Mouse (Mus musculus) CD4-positive, CD25-positive, alpha-beta regulatory T cell, adult 2 months (primary cell): ENCODE results near the gene Zfp593.

ENCODE experiments used
- DNase-seq: peaks from one replicate; pipeline ENCODE4 v3.0.0-alpha.2; 2012; ENCODE audit warnings: low read depth, low spot score

Gene Zfp593

DNA sequence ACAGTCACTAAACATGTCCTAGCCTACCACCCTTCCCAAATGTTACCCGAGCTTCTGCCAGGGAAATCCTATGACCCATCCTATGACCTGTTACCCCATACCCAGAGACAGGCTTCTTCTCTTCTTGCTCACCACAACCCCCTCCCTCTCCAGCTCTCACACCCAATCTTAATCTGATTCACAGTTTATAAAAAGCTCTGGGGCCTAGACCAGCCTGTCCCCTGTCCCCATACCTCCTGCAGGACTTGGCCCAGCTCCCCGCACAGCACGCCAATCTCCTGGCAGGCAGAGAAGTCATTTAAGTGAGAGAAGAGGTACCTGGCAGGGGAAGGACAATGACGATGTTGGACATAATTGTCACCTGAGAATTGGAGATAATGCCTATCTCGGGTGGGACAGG lies 10.5 kb downstream of the Zfp593 start:
- DNase-seq: no peak

DNA sequence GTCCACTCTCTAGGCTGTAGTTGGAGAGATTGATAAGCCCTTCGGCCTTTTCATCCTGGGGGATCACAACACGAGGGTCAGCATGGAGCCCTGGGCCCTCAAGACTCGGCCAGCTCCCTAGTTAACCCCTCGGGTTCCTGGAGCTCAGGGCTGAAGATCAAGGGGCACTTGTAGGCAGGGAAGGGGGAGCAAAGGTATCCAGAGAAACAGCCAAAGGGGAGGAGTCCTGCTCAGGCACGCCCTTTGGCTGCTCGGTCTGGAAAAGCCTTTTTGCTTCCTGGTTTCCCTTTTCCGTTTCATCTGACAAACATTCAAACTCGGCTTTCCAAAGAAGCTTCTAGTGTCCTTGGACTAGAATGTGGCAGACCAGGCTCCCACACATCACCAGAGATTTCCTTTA lies 15.0 kb downstream of the Zfp593 start:
- no peak for DNase-seq

DNA sequence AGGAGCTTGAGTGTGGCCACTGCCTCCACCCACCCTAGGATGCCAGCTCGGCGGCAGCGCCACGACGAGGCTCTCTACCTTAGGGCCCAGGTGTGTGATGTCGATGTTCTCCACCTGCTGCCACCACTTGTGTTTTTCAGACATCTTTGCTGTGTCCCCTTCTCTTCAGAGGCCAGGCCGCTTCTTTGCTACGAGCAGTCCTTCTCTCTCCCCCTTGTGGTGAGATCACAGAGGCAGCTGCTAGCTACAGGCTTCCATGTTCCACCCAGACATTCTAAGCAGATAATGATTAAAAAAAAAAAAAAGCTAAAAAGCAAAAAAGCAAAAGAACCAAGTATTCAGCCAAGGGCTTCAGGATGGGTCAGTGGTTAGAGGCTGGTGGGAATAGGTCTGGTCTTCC lies 18.2 kb downstream of the Zfp593 start, which contains the start of gene Catsper4:
TSS of gene Catsper4 (minus strand) at position 190 of the 400 bp plus-strand sequence.
- DNase-seq: no peak

- no peak for DNase-seq
Measured at GRCm38 (mm10) chr4:134222793-134223600, 22.4 kb downstream of the Zfp593 start.

DNA sequence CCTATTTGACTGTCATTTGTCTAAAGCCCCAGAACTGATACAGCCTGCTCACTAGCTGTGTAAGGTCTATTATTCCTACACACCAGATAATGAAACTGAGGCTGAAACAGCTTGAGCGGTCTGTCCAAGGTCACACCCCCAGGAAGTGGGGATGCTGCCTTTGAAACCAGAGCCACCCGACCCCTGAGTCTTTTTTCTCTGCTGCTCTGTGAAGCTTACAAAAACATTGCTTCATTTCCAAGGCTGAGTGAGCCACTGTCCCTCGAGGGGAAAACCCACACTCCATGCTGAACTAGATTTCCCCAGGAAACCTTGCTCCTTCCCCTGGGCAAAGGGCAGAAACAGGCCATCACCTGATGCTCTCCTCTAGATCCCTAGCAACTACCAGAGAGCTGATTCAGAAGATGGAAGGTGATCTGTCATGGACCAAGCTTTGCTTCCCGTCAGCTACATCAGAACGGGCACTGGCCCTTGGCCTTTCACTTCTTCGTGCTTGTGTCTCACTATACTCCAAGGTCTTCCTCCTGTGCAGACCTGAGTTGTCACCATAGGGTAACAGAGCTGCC lies 38.8 kb downstream of the Zfp593 start:
- no peak for DNase-seq

DNA sequence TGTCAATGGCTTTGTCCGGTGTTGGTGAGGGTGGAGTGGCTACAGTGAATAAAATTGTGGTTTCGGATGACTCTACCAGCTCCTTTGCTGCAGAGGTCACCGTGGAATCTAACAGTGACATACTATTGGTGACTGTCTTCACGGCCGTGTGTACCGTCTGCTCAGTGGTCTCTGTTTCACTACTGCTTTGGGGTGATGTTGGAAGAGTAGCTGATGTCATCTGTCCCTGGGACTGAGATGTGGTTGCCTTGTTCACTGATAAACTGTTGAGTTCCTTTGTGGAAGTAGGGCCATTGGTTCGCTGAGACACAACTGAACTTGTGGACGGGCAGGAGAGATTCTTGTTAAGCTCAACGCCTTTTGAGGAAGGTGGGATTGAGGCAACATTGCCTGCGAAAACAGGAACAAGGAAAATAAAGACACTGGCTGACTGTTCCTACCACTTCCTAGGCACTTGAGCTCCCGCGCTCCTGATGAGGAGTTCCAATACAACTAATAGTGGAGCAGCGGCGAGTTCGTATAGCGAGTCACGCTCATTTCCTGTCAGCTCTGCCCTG lies 42.0 kb downstream of the Zfp593 start:
- no peak for DNase-seq

GRCm38 (mm10) chr4:134202904-134203303 lies 42.5 kb downstream of the Zfp593 start, which contains the start of gene Gm7534:
Gm7534 (minus strand) TSS chr4:134203004.
- no peak for DNase-seq

DNA sequence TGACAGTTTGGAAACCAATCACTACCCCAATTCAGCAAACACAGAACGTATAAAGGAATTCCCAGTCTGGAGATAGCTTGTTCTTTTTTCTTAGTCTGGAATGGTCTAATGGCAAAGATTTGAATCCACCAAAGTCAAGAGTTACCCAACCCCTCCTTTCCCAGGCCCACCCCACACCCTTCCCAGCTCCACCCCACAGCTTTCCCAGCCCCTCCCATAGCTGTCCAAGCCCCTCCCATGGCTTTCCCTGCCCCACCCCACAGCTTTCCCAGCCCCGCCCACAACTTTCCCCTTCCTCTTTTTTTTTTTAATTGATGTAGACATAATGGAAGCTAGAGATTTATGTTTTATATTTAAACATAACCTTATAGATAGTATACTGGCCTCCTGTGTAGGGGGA lies 46.0 kb downstream of the Zfp593 start:
- no peak for DNase-seq
